Mouse (Mus musculus): ENCODE results near the gene Zfp958. TPM values are rescaled to one million over a fixed set of nuclear protein-coding genes. Genes with fewer than 3 reads are reported as not detected.

Gene Zfp958
- polyA plus RNA-seq, 1 experiment from 2014 or later, result 15.3 TPM

- ATAC-seq (ENCODE audit: low FRiP score, low TSS enrichment), result no peak; the same call in 1 of the 2 replicates
- peak overlapping the region; percentile 58 for H3K4me3 ChIP-seq (ENCODE audit: low read length)
- 0 out of 2 replicates have a peak, but pooled peaks cover 3% of the 10 kb centered on the region for H3K4me1 ChIP-seq (ENCODE audit: control insufficient read depth, insufficient read depth, low read length)
- no peaks in the 10 kb centered on the region for H3K27me3 ChIP-seq (ENCODE audit: control insufficient read depth, insufficient read depth, low read length)
- H3K36me3 ChIP-seq (ENCODE audit: control insufficient read depth, insufficient read depth, low read length), result no peaks in the 10 kb centered on the region
- peak overlapping the region; percentile 38 for H3K4me2 ChIP-seq (replicated peaks; ENCODE audit: low read depth, low read length)
- H3K9ac ChIP-seq (ENCODE audit: low read depth, low read length), result 0 out of 2 replicates have a peak overlapping the region, but pooled peaks have one; percentile 55
- H3K27ac ChIP-seq (ENCODE audit: low read depth, low read length), result no peak overlapping the region
- H3K9me3 ChIP-seq (ENCODE audit: control insufficient read depth, low read length), result peaks cover 9% of the 10 kb centered on the region
- WGBS, result 77% methylated on average over 8 of the region's 8 CpGs
Observed at GRCm38 (mm10) chr8:4678908-4679545, 66.1 kb downstream of the Zfp958 start.

- 96% methylated on average over 3 of the region's 3 CpGs for WGBS
- peaks cover 9% of the 10 kb centered on the region for H3K9me3 ChIP-seq (ENCODE audit: control insufficient read depth, low read length)
- H3K4me1 ChIP-seq (ENCODE audit: control insufficient read depth, insufficient read depth, low read length), result 0 out of 2 replicates have a peak, but pooled peaks cover 3% of the 10 kb centered on the region
- H3K27me3 ChIP-seq (ENCODE audit: control insufficient read depth, insufficient read depth, low read length), result no peaks in the 10 kb centered on the region
- H3K4me3 ChIP-seq (ENCODE audit: low read length), result no peak overlapping the region
- H3K27ac ChIP-seq (ENCODE audit: low read depth, low read length), result no peak overlapping the region
- no peak overlapping the region for H3K4me2 ChIP-seq (replicated peaks; ENCODE audit: low read depth, low read length)
- ATAC-seq (ENCODE audit: low FRiP score, low TSS enrichment), result no peak
- H3K36me3 ChIP-seq (ENCODE audit: control insufficient read depth, insufficient read depth, low read length), result no peaks in the 10 kb centered on the region
- no peak overlapping the region for H3K9ac ChIP-seq (ENCODE audit: low read depth, low read length)
Observed at GRCm38 (mm10) chr8:4679796-4680195, 66.8 kb downstream of the Zfp958 start.

Other genes starting within 250 kb of the Zfp958 start
- gene Cers4, start 120.1 kb upstream of the Zfp958 start, polyA plus RNA-seq (2014; fragmentation: Nextera tagmentation; extraction: Ambion mirVana), result 14.2 and 18.1 TPM in 2 replicates
- 82.6 and 88.3 TPM in 2 replicates for gene Shcbp1, start 166.4 kb downstream of the Zfp958 start, polyA plus RNA-seq (2014; fragmentation: Nextera tagmentation; extraction: Ambion mirVana)